Mouse (Mus musculus): ENCODE results near the gene Bhmt2. TPM values are rescaled to one million over a fixed set of nuclear protein-coding genes. Genes with fewer than 3 reads are reported as not detected.

Bhmt2 gene
- polyA plus RNA-seq, 1 experiment from 2014 or later, result 0.11 TPM

DNA sequence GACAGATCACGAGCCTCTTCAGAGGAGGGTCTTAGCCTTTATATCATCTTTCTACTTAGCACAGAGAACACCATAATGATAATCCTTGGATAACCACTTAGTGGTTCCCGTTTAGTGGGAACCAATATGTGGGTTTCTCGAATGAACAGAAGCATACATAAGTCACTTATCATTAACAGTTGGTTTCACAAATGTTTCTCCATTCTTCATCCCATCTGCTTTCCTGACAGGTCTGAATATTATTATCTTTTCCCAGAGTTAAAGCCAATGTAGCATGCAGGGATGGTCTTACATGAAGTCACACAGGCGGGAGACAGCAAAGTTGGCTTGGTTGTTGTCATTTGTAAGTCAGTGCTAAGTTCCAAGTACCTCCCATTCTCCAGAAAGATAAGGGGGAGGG is 6.5 kb downstream of the Bhmt2 start:
- 86% methylated on average over 4 of the region's 4 CpGs for WGBS
- Histone ChIP-seq H3K36me3 (ENCODE audit: control insufficient read depth, insufficient read depth, low read length) (no peaks in the 10 kb centered on the region), H3K4me1 (ENCODE audit: control insufficient read depth, insufficient read depth, low read depth, low read length) (no peaks in the 10 kb centered on the region), H3K9me3 (ENCODE audit: control insufficient read depth, low read length) (no peaks in the 10 kb centered on the region), H3K4me2 (ENCODE audit: low read length) (no peak overlapping the region), H3K4me3 (ENCODE audit: low read length) (no peak overlapping the region), H3K27me3 (replicated peaks; ENCODE audit: control insufficient read depth, insufficient read depth, low read length) (no peaks in the 10 kb centered on the region), H3K9ac (ENCODE audit: low read depth, low read length) (no peak overlapping the region), H3K27ac (ENCODE audit: low read depth, low read length) (no peak overlapping the region)
- no peak for ATAC-seq

DNA sequence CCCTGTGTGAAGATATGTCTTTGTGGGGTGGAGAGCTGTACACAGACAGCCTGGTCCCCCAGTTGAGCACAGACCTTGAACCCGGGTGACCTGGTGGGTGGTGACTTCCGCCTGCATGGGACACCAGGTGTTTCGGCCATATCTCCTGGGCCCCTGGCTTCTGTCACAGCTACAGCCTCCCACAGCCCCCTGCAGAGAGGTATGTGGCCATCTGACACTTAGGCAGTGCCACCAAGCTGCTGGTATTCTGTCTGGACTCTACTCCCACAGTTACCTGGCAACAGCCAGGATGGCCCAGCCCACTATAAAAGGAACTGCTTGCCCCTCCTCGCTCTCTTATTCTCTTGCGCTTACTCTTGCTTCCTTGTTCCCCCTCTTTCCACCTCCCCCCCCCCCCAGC is 16.2 kb downstream of the Bhmt2 start:
- no peaks in the 10 kb centered on the region for H3K4me1 ChIP-seq (ENCODE audit: control insufficient read depth, insufficient read depth, low read depth, low read length)
- no peaks in the 10 kb centered on the region for H3K27me3 ChIP-seq (replicated peaks; ENCODE audit: control insufficient read depth, insufficient read depth, low read length)
- no peak overlapping the region for H3K4me3 ChIP-seq (ENCODE audit: low read length)
- H3K36me3 ChIP-seq (ENCODE audit: control insufficient read depth, insufficient read depth, low read length), result no peaks in the 10 kb centered on the region
- H3K4me2 ChIP-seq (ENCODE audit: low read length), result no peak overlapping the region
- H3K9ac ChIP-seq (ENCODE audit: low read depth, low read length), result no peak overlapping the region
- 61% methylated on average over 5 of the region's 5 CpGs for WGBS
- no peak overlapping the region for H3K27ac ChIP-seq (ENCODE audit: low read depth, low read length)
- no peaks in the 10 kb centered on the region for H3K9me3 ChIP-seq (ENCODE audit: control insufficient read depth, low read length)
- peak; percentile 50; the same call in 1 of the 2 replicates for ATAC-seq

DNA sequence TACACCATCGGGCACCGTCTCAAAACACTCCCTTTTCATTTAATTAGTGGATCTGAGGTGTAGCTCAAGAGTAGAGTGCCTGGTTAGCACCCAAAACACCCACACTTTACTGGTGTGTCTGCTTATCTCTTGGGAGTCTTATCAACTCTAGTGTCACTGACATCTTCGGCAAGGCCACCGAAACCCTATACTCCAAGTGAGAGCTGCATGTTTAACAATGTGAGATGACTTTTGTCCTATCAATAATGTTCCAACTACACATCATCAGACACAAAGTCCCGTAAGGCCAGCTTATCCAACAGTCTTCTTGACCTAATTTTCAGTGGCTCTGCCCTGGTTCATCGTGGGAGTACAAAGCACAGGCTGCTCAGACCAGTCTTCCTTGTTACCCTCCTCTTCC is 20.7 kb downstream of the Bhmt2 start:
- H3K9me3 ChIP-seq (ENCODE audit: control insufficient read depth, low read length), result no peaks in the 10 kb centered on the region

DNA sequence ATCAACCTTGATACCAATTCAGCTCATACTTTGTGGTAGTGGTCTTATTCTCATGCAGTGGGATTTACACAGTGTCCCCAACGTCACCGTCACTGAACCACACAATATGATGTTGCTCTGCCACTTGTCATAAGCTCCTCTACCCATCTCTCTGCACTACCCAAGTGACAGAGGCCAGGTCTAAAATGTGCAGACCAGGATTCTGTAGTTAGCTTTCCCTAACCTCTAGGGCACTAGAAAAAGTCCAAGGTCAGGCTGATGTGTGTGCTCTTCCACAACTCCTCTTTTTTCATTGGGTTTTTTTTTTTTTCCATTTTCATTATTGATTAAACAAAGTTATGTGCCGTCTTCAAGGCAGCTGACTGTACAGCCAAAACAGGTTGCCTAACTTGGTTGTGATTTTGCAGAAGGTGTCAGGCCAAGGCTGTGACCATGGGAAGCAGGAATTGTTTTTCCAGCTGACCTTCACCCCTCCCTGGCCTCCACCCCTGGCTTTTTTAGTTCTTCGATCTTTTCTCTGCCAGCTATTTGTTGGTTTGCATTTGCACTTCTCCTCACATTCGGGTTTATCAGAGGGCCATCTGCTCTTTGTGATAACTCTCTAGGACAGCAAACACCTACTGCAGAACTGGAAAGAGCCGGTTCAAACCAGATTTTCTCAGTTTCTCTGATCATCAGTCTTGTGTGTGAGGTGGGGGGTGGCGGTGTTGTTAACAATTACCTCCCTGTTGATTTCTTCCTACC is 25.5 kb downstream of the Bhmt2 start:
- H3K27ac ChIP-seq (ENCODE audit: low read depth, low read length), result no peak overlapping the region
- no peak overlapping the region for H3K4me3 ChIP-seq (ENCODE audit: low read length)
- H3K9ac ChIP-seq (ENCODE audit: low read depth, low read length), result no peak overlapping the region
- ATAC-seq, result no peak
- no peaks in the 10 kb centered on the region for H3K4me1 ChIP-seq (ENCODE audit: control insufficient read depth, insufficient read depth, low read depth, low read length)
- 89% methylated on average over 7 of the region's 7 CpGs for WGBS
- H3K36me3 ChIP-seq (ENCODE audit: control insufficient read depth, insufficient read depth, low read length), result no peaks in the 10 kb centered on the region
- H3K9me3 ChIP-seq (ENCODE audit: control insufficient read depth, low read length), result no peaks in the 10 kb centered on the region
- H3K27me3 ChIP-seq (replicated peaks; ENCODE audit: control insufficient read depth, insufficient read depth, low read length), result no peaks in the 10 kb centered on the region
- no peak overlapping the region for H3K4me2 ChIP-seq (ENCODE audit: low read length)

More for the DNA sequence above, 20.7 kb downstream of the Bhmt2 start:
- ATAC-seq, result no peak
- Histone ChIP-seq H3K4me2 (ENCODE audit: low read length) (no peak overlapping the region), H3K36me3 (ENCODE audit: control insufficient read depth, insufficient read depth, low read length) (no peaks in the 10 kb centered on the region), H3K4me1 (ENCODE audit: control insufficient read depth, insufficient read depth, low read depth, low read length) (no peaks in the 10 kb centered on the region), H3K27me3 (replicated peaks; ENCODE audit: control insufficient read depth, insufficient read depth, low read length) (no peaks in the 10 kb centered on the region), H3K27ac (ENCODE audit: low read depth, low read length) (no peak overlapping the region), H3K4me3 (ENCODE audit: low read length) (no peak overlapping the region), H3K9ac (ENCODE audit: low read depth, low read length) (no peak overlapping the region)
- 94% methylated on average over 6 of the region's 6 CpGs for WGBS

DNA sequence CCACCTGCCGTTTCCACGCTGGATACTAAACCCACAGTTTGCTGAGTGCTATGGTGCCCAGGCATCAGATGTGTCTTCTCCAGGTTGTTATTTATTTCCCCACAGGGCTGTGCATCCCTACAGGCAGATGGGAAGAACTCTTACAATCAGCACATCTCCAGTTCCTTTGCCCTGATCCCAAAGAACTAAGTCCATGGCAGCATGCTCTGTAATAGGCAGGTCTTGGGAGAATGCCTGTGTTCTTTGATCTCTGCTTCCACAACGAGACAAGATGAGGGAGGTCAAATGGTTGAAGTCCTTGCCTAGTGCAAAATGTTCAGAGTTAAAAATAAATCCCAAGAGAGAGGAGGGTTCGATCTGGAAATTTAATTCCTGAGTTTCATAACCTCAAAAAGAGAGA is 34.5 kb downstream of the Bhmt2 start:
- no peak overlapping the region for H3K4me3 ChIP-seq (ENCODE audit: low read length)
- H3K27me3 ChIP-seq (replicated peaks; ENCODE audit: control insufficient read depth, insufficient read depth, low read length), result no peaks in the 10 kb centered on the region
- ATAC-seq, result no peak
- H3K4me1 ChIP-seq (ENCODE audit: control insufficient read depth, insufficient read depth, low read depth, low read length), result no peaks in the 10 kb centered on the region
- H3K27ac ChIP-seq (ENCODE audit: low read depth, low read length), result no peak overlapping the region
- no peaks in the 10 kb centered on the region for H3K9me3 ChIP-seq (ENCODE audit: control insufficient read depth, low read length)
- H3K4me2 ChIP-seq (ENCODE audit: low read length), result no peak overlapping the region
- H3K36me3 ChIP-seq (ENCODE audit: control insufficient read depth, insufficient read depth, low read length), result no peaks in the 10 kb centered on the region
- WGBS, result 73% methylated on average over 4 of the region's 4 CpGs
- H3K9ac ChIP-seq (ENCODE audit: low read depth, low read length), result no peak overlapping the region

DNA sequence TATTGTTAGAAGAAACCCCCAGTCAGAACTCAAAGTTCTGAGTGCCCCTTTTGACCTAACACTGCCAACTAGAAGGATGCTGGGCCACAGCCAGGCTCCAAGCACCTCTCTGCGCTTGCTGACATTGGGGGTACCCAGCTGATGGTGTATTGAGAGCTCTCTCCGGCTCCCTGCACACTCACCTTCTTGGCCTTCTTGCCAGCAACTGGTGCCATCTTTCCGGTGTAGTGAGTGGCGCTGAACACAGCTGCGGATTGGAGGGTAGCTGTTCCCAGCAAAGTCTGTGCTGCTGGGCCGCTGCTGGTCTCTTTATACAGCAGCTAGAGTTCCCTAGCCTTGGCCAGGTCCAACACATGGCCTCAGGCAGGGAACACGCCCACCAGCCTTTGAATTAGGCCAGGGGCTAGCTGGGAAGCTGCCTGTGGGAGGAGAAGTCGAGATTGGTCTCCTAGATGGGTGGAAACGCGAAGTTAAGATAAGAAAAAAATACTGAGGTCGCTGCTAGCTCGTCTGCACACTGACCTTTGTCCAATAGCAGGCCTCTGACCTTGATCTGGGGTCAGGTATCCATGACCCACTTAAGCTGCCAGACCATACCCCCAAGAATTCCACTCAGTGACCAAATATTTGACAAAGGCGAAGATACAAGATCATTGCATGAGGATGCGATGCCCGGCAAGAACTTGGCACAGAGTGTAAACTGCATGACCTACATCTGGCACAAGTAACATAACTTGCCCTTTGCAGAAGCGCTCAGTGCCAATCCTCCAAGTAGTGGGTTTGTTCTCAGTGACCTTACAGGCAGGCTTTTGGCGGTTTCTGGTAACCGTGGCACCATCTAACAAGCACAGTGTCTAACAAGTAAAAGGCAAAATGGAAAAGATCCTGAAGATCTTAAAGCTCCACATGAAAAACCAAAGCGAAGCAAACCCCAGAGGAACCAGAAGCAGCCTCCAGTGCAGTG is 36.5 kb downstream of the Bhmt2 start, which contains the start of gene Bhmt:
Bhmt (minus strand) TSS at position 680 of the 964 bp plus-strand sequence.
- H3K4me3 ChIP-seq (ENCODE audit: low read length), result no peak within 1 kb of the TSS
- no peaks in the 10 kb centered on the region for H3K27me3 ChIP-seq (replicated peaks; ENCODE audit: control insufficient read depth, insufficient read depth, low read length)
- no peaks in the 10 kb centered on the region for H3K4me1 ChIP-seq (ENCODE audit: control insufficient read depth, insufficient read depth, low read depth, low read length)
- ATAC-seq, result no peak
- no peak within 1 kb of the TSS for H3K27ac ChIP-seq (ENCODE audit: low read depth, low read length)
- no peak within 1 kb of the TSS for H3K4me2 ChIP-seq (ENCODE audit: low read length)
- 77% methylated on average over 19 of the region's 19 CpGs for WGBS
- H3K9ac ChIP-seq (ENCODE audit: low read depth, low read length), result no peak within 1 kb of the TSS
- no peaks in the 10 kb centered on the region for H3K9me3 ChIP-seq (ENCODE audit: control insufficient read depth, low read length)
- H3K36me3 ChIP-seq (ENCODE audit: control insufficient read depth, insufficient read depth, low read length), result no peaks in the 10 kb centered on the region

DNA sequence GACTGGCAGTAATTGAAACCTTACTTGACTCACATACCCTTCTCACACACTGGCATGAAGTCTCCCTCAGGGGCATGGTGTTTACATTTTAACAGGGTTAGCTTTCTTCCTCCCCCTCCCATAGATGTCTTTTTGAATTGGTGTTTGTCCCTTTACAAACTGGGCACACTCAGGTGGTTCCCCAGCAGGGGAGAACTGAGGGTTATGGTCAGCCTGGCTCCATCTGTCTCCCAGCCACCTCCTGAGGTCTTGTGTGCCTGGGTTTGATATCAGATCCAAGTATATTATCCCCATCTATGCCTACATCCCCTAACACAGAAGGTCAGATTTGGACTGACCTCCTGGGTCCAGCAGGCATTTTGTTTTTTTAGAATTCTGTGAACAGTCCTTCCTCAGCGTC is 37.5 kb downstream of the Bhmt2 start:
- no peak for ATAC-seq
- H3K9ac ChIP-seq (ENCODE audit: low read depth, low read length), result no peak overlapping the region
- H3K4me3 ChIP-seq (ENCODE audit: low read length), result no peak overlapping the region
- WGBS, result 89% methylated on average over 1 of the region's 1 CpGs
- H3K27me3 ChIP-seq (replicated peaks; ENCODE audit: control insufficient read depth, insufficient read depth, low read length), result no peaks in the 10 kb centered on the region
- H3K36me3 ChIP-seq (ENCODE audit: control insufficient read depth, insufficient read depth, low read length), result no peaks in the 10 kb centered on the region
- H3K9me3 ChIP-seq (ENCODE audit: control insufficient read depth, low read length), result no peaks in the 10 kb centered on the region
- no peaks in the 10 kb centered on the region for H3K4me1 ChIP-seq (ENCODE audit: control insufficient read depth, insufficient read depth, low read depth, low read length)
- no peak overlapping the region for H3K4me2 ChIP-seq (ENCODE audit: low read length)
- no peak overlapping the region for H3K27ac ChIP-seq (ENCODE audit: low read depth, low read length)

DNA sequence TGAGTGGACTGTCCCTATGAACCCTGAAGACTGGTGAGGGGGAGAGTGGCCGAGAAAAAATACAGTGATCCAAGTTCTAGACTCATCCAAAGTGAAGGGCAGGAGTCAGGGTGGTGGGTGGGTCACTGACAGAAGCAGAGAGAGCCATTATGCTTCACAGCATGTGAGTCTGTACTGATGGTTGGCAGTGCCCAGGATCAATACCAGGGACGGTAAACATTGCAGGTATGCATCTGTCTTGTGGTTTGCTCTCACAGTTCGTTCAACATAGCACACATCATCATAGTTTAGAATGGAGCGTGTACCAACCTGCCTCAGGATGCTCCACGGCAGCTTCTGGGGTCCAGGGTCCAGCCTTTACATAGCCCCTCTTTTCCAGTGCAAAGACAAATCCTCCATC is 41.2 kb downstream of the Bhmt2 start:
- H3K4me2 ChIP-seq (ENCODE audit: low read length), result no peak overlapping the region
- no peaks in the 10 kb centered on the region for H3K4me1 ChIP-seq (ENCODE audit: control insufficient read depth, insufficient read depth, low read depth, low read length)
- no peaks in the 10 kb centered on the region for H3K9me3 ChIP-seq (ENCODE audit: control insufficient read depth, low read length)
- WGBS, result 83% methylated on average over 5 of the region's 5 CpGs
- H3K4me3 ChIP-seq (ENCODE audit: low read length), result no peak overlapping the region
- no peaks in the 10 kb centered on the region for H3K36me3 ChIP-seq (ENCODE audit: control insufficient read depth, insufficient read depth, low read length)
- no peaks in the 10 kb centered on the region for H3K27me3 ChIP-seq (replicated peaks; ENCODE audit: control insufficient read depth, insufficient read depth, low read length)
- ATAC-seq, result no peak
- no peak overlapping the region for H3K9ac ChIP-seq (ENCODE audit: low read depth, low read length)
- H3K27ac ChIP-seq (ENCODE audit: low read depth, low read length), result no peak overlapping the region
